Mouse (Mus musculus): ENCODE measurements at regions not wholly inside any gene's neighbourhood (a gene's known extent, or its start where the extent isn't known, plus 50 kb on each side); places are given as distances from the start of the nearest gene placed in this dataset.

DNA sequence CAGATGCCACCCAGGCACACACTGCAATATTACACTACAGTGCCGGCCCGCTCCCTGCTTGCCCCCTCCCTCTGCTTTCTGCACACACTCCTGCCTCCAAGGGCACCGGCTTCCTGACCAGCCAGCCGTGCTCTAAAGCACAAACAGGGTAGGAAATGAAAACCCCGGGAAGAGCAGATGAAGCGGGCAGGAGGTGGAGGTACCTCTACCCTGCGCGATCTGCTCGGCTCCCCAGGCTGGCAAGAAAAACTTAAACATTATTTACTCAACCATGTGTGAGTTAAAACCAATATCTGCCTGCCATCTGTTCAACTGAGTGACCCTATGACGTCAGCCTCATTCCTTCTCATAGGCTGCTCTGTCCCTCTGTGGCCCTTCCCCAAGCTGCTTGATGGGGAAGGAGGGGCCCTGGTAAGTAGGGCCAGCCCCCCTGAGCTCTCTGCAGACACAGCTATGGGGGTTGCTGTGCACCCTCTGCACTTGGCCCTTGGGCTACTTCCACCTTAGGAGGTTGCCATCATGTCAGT lies 238.5 kb downstream of the Cbln1 start:
- TF ChIP-seq CTCF (IDR thresholded peaks at IDR 0.05; ENCODE audit: borderline replicate concordance, insufficient read depth, low read length) (no peak), POLR2A (IDR thresholded peaks at IDR 0.05; ENCODE audit: low read depth, low read length) (no peak)

All from embryonic fibroblast, embryonic 13.5 days (primary cell).